Mouse (Mus musculus) gonadal fat pad, adult 2 months (tissue): Measurements from ENCODE around the gene Slc12a8. TPM values are rescaled to one million over a fixed set of nuclear protein-coding genes. Genes with fewer than 3 reads are reported as not detected.
"Not testable (repeated sequence)": the region's sequence is repeated elsewhere in the genome, so short reads cannot be mapped to it uniquely, and the experiment has no call there.

Experiments
- DNase-seq: peaks from one replicate; pipeline ENCODE4 v3.0.0-alpha.2; 2012; ENCODE audit warnings: low read depth
- polyA plus RNA-seq: library from polyadenylated mRNA; depleted of rRNA; stranded (reverse); fragments of >200 nt; gene quantifications from 2 replicates; pipeline ENCODE4 v1.2.3, GENCODE M21; 2012; rRNA removed

Slc12a8 gene
- polyA plus RNA-seq: 0.85 and 1.0 TPM in 2 replicates

DNA sequence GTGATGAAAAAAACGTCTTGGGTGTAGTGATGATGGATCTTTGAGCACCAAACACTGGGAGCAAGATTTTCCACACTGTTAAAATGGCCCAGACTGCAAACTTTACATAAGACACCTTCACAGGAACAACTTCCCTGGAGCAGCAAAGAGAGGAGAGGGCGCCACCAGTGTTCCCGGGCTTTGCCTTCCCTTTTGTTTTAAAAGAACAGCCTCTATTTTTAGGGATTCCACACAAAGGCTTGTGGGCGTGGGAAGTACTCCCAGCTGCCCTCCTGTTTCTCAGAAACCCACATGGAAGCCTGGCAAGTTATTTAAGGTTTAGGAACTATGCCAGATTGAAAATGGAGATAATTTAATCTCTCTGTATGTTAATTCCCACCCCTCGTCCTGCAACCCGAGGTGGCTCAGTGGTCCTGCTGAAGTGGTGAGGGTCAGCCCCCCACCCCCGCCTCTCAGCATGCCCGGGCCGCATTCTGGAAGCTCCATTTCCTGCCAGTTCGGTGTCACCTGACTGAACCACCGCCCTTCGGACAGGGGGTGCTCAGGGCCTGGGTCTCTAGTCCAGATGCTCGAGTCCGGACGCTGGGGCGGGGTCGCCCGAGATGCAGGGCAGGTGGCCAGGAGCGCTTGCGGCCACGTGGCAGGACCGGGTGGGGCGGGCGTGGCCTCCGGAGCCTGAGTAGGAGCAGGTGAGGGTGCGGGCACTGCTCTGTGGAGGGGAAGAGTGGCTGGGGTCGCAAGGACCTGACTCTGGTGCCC lies at the start of gene Slc12a8:
Slc12a8 (plus strand) TSS at position 522 of the 759 bp plus-strand sequence.
- no peak for DNase-seq

DNA sequence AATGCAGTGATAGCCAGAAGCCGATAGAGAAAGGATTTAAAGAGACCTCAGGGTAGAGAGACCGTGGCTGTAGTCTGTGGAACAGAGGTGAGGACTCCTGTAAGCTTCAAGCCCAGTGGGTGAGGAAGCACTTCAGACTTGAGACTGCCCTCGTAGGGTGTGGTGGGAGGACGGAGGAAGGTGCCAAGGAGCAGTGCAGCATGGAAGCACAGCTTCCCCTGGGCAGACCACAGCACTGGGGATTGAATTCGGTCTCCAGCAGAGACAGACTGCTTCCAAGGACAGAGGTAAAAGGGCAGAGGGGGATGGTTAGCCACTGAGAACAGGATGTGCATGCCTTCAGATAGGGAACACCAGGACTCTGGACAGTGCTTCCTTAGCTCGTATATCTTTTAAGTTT lies 49.7 kb upstream of the Slc12a8 start:
- no peak for DNase-seq

DNA sequence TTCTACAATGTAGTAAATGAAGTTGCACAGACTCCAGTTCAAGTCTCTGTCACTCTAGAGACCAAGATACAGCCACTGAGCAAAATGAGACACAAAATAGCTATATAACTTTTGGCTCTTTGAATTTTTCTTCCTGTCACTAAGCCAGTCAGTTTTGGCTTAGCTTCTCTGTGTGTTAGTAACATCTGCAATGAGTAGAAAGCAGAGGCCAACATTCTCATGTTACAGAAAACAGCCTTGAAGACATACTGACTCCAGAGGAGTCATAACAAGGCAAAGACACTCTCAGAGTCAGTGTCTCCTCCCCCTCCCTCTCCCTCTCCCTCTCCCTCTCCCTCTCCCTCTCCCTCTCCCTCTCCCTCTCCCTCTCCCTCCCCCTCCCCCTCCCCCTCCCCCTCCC lies 47.2 kb upstream of the Slc12a8 start:
- no peak for DNase-seq

DNA sequence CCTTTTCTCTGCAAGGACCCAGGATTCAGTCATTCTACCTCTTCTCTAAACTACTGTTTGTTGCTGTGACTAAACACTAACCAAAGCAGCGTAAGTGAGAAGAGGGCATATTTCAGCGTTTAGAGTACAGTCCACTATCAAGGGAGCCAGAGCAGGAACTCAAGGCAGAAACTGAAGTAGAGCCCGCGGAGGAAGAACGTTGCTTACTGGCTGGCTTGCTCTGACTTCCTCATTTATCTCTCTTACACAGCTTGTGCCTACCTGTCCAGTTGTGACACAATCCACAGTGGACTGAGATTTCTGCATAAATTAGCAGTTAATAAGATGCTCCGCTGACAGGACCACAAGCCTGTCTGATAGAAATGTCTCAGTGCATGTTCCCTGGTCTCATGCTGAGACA lies 42.7 kb upstream of the Slc12a8 start:
- DNase-seq: no peak

DNA sequence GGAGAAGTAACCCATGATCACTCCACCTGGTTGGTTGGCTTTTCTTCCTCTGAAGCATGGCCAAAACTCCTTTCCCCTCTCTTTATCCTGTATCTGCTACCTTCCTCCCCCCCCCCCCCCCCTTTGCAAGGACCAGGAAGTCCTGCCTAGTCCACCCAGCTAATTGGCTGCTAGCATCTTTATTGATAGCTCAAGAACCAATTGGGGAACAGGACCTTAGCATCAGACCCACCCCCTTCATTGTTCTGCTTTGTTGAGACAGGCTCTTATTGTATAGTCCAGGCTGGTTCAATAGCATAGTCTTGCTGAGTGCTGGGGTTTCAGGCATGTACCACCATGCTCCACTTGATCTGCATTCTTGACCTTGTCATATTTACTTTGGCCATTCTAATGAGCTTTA lies 37.2 kb upstream of the Slc12a8 start:
- DNase-seq: no peak

DNA sequence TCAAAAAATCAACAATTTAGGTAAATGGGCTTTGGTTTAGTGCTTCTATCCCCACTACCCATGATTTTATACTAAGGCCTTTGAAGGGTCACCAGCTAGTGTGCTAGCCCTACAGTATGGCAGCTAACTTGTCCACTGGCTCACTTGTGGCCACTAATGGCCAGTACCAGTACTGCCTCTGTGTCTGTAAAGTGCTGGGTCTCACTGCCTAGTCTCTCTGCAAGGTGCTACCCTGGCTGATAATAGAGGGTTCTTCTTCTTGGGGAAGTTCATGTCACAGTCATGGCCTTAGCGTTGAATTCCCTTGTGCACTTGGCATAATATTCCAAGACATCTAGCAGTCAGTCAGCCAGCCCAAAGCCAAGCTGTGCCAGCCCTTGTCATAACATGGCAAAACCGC lies 36.0 kb upstream of the Slc12a8 start:
- DNase-seq: no peak

DNA sequence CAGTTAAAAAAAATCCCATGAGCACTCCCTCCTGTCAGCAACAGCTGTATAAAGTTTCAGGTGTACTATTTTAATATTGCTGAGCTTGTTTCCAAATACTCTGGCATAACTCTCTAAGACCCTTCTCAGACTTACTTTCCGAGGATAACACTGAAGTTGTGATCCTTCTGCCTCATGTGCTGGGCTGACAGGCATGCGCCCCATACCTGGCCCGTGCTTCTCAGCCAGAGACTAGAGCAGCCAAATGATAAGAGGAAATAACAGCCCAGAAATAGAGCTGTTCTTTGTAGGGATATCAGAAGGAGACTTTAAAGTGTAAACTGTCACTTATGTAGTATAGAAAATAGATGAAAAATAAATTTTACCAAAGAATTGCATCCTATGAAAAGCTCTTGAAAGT lies 34.8 kb upstream of the Slc12a8 start:
- no peak for DNase-seq

DNA sequence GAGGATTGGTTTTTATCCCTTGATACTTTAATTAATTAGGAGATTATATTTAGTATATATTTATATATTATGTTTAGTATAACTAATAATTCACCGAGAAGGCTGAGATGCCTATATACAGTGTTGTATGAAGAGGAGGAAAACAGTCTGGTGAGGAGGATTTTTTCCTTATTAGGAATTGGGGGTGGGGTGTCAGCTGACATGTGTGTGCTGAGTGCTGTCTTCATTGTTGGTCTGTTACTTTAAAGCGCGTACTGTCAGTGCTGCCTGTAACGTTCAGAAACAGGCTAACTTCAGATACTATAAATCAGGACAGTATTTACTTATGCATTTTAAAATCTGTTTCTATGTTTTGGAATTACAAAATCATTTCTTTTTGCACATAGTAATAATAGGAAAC lies 29.4 kb upstream of the Slc12a8 start:
- DNase-seq: no peak

DNA sequence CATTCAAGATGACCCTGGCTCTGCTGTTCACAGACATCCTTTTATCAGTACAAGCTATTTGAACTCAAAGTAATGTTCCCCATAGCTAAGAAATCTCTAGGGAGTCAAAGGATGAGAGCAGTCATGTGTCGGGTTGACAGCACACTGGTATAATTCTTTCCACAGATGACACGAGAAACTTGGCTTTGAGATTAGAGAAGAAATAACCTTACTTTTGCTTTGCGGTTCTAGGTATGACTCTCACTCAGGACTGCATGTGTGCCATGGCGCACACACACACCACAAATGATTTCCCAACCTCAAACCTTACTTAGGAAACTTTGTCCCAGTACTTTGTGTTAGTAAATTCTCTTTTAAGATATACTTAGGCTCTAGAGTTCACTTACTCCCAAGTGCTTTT lies 22.8 kb upstream of the Slc12a8 start:
- no peak for DNase-seq

DNA sequence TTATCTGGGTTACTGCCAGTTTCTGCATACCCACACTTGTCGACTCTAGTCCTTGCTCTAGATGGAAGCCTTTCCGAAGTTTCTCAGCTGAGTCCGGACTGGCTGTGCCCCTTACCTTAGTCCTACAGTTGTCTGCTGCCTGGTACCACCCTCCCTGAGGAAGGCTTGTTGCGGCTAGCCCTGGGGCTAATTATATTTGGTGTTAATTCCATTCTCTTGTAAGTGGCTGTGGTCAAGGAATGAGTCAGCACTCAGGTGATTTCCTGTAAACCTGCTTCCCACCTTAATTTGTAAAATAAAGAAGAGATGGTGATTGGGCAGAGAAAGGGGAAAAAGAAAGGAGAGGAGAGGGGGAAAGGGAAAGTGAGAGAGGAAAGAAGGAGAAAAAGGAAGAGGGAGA lies 9.0 kb upstream of the Slc12a8 start:
- no peak for DNase-seq

DNA sequence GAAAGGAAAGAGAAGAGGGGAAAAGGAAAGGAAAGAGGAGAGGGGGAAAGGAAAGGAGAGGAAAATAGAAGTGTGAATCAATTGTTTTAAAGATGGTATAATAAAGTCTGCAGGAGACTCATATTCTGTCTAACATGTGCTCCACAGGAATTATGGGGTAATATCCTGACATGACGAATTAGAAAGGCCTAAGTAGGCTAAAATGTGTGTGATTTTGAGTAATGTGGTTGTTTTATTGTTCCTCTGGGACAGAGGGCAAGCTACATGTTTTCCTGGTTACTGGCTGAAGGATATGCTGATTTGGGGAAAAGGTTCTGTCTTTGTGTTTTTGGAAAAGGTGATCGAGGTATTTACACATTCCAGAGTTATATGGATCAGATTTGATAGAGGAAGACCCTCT lies 7.9 kb upstream of the Slc12a8 start:
- not testable (repeated sequence) for DNase-seq

DNA sequence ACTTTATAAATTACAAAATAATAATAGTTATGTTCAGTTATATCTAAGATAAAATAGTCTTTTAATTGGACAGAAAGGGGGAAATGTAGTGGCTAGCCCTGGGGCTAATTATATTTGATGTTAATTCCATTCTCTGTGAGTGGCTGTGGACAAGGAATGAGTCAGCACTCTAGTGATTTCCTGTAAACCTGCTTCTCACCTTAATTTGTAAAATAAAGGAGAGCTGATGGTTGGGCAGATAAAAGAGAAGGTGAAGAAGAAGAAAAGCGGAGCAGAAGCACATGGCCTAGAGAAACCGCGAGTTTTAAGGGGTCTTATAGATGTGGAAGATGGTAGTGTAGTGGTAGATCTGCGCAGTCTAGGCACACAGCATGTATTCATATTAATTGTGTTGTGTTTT lies 6.3 kb upstream of the Slc12a8 start:
- DNase-seq: not testable (repeated sequence)

DNA sequence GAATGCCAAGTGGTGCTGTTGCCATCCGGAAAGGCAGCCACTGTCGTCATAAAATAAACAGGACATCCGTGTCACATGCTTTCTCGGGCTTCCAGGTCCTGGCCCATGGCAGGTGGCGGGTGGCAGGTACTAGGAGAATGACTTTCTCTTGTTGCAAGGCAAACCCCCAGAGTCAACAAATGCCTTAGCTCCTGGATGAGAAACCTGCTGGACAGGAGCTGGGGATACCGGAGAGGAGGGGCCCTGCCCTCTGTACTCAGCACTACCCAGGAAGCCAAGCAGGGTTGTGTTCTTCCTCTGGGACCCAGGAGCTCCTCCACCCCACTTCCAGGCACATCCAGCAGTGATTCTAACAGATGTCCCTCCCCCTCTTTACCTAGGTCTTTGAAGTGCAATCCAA lies 4.6 kb upstream of the Slc12a8 start:
- DNase-seq: no peak

DNA sequence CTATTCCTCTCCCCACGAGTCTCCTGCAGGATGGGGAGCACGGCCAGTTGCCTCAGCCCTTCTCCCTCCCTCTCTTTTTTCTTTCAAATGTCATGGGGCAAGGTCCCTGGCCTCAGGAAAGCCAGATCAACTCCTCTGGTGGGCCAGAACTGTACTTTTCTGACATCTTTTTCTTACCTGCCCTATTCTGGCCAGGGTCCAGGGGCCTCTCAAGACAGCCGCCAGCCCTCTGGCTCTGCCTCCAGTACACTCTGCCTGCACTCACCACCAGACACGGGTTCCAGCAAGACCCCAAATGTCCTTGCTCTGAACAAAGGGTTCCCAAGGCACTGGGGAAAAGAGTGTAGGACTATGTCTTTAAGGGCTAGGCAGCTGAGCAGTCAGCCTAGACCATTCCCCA lies 499 bp downstream of the Slc12a8 start:
- no peak for DNase-seq

DNA sequence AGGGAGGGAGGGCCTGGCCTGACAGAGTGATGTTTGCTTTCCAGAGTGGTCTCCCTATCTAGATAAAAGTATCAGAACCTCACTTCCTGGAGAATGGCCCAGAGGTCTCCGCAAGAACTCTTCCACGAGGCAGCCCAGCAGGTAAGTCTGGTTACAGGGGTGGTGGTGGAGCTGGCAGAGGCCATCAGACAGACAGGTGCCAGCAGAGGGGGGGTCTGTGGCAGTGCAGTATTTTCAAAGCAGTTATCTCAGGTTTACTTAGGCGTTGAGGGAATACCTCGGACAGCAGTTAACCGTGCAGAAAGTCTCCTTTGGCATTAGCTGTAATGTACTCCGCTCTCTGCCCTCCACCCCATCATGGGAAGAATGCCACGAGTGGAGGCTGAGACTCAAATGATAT lies 1.1 kb downstream of the Slc12a8 start:
- no peak for DNase-seq

DNA sequence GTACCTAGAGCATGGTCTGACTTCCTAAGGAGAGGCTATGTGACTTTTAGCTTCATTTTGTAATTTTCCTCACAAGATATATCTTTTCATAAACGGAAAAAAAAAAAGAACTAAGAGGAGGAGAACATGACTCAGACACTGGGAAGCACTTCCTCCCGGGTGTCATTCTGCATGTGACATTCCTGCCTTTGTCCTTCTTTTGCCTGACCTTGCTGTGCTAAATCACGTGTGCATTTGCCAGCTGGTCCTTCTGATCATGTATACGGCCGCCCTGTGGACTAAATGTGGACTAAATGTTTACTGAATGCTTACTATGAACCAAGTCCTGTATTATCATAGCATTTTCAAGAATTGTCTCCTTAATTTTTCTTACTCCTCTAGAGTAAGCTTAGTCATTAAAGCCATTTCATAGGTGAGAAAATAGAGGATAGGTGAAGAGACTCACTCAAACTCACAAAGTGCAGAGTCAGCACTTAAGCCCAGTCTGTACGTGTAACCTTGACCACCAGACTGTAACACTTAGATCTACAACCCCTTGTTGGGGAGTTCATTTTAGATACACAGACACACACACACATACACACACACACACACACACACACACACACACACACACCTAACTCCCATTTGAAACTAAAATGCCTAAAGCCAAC lies 2.9 kb downstream of the Slc12a8 start:
- no peak for DNase-seq

DNA sequence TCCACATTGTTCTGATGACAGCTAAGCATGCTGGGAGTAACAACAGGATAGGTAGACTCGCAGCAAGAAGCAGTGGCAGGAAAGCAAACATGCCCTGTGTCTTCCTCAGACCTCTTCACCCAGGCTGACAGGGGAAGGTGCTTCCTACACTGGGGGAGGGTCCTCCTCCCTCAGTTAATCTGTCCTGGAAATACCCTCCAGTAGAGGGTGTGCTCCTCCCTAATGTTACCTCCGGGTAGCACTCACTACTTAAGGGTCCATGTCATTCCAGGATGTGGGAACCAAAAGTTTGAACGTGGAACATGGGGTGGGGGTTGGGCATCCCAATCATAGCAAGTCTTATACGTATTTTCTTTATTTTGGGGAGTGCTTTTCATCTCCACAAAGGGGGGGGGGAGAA lies 5.4 kb downstream of the Slc12a8 start:
- no peak for DNase-seq

DNA sequence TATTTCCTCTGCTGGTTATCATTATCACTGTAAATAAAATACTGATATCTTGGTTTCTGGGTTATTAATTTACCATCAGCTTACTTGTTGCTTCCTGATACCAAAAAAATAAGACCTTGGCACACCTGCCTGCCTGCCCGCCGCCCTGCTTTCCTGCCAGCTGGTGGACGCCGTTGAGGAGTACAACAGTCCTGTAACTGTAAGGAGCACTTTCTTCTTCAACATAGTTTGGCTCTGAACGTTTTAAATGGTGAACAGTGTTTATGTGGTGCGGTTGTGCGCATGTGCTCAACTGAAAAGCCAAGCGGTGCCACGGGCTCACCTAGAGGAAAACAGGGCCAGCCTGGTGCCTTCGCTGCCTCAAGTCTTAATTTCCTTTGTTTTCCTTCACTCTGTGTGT lies 6.4 kb downstream of the Slc12a8 start:
- no peak for DNase-seq

DNA sequence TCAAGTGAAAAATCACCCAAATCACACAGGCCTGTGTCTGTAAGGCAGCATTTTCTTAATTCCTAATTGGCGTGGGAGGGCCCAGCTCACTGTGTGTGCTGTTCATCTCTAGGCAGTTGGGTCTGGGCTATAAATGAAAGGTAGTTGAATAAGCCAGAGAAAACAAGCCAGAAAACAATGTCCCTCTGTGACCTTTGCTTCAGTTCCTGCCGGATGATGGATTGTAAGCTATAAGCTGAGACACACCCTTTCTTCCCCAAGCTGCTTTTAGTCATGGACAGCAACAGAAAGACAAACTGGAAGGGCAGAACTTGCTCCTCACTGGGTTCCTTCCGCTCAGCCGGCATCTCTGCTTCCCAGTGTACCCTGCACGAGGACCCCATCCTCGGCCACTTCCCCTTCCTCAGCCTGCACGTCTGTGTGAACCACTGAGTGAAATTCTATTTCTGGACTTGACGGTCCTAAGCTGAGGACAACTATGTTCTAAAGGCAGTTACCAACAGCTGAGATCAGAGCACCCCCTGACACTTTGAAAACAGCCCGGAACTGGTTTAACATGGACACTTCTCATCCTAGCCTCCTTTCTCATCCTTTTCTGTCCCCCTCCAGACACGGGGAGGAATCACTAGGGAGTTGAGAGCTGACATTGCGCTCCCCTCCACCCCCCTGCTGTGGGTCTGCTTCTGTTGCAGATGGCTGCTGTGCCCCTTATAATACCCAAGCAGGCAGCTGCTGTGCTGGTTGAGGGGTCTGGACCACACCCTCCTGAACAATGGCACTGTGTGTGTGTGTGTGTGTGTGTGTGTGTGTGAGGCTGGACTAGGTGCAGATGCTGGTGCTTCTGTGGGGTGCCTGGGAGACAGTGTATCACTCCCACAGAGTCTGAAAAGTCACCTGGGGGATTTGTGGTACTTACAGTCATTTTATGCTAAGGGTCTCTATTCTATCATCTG lies 12.7 kb downstream of the Slc12a8 start:
- DNase-seq: no peak

DNA sequence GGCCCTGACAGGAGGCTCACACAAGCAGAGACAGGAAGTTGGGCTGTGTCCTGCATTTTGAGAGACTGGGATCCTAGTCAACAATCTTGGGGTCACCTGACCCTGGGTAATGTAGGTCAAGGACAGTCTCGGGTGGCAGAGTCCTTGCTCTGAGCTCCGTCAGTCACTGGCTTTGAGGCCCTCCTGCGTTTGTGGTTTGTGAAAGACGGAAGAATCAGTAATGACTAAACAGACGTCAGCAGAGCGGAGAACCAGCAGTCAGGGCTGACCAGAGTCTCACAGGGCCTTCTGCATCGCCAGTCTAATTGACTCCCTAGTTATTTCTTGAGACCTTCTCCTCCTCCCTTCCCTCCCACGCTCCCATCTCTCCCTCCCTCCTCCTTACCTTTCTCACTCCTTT lies 14.1 kb downstream of the Slc12a8 start:
- DNase-seq: no peak

DNA sequence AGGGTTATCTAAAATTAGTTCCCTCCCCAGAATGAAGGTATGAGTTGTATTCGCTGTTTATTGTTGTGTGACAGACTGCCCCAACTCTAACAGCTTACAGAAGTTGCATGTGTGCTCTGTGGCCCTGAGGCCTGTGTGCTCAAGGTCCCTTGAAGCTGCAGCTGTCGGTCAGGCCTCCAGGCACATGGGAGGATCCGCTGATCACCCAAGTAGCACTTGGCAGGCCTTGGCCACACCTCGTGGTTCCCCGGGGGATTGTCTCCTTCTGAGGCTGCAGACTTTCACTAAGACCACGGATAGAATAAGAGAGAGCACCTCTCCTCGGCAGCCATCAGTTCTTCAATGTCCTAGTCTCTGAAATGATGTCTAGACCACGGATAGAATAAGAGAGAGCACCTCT lies 19.3 kb downstream of the Slc12a8 start:
- DNase-seq: no peak

DNA sequence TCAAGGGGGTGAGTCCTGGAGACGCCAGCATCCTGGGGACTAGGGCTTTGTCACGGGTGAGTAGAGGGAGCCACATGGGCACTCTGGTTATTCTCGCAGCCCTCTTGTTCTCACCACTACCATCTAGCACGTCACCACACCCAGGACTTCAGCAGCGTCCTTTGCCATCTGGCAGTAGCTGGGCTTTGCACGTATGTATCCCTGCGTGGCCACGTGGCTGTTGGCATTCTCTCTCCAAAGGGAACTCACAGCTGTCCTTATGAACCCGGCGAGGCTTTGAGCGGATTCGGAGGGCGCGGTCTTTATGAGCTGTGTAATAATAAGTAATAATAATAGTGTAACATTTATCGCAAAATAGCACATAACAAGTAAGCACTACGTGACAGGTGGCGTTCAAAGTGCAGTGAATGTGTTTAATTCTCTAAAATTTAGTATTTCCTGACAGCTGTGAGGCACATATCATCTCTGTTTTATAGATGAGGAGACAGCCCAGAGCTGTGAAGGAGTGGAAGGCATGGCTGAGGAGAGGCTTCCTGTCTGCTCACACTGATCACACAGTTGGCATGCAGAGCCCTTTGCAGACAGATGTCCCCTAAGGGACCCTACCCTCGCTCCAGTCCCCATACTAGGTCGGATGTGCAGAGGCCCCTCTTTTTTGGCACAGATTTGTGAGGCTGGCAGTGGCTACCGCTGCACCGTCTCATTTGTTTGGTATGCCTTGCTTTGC lies 20.5 kb downstream of the Slc12a8 start:
- DNase-seq: no peak
